Mouse (Mus musculus): Measurements from ENCODE around the gene Ptch2. TPM values are rescaled to one million over a fixed set of nuclear protein-coding genes. Genes with fewer than 3 reads are reported as not detected.

The Ptch2 gene
- polyA plus RNA-seq, 2 experiments = 0.55 to 0.61 TPM

DNA sequence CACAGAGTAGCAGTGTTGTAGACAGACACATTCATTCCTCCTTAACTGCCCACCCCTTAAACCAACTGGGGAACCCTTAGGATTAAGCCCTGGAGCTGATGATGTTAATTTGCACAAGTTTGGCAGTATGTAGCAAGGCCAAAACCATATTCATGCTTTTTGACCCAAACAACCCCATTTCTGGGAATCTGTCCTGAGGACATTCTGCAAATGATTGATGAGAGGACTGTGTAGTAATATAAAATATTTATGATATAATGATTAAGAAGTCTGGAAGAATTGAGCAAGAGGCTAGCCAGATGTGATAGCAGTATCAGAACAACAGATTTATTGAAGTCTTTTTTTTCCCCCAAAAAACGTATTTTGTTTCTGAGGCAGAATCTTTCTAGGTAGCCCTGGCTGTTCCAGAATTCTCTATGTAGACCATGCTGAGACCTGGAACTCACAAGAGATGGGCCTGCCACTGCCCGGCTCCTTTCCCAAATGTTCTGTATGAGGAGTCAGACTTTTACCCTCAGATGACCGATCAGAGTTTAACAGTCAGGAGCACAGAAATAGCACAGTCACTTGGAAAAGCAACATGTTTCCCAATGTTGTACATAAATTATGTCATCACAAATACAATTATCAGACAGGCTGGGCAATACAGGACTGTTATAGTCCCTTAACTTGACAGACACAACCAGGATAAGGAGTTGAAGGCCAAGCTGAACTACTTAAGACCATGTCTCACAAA, 1.1 kb upstream of the Ptch2 start:
- DNase-seq (ENCODE audit: low read depth in 3 of 3, low spot score in 3 of 3) (no peak), ATAC-seq (ENCODE audit: insufficient read depth) (no peak)
- Histone ChIP-seq H3K9ac (replicated peaks) (no peak overlapping the region), H3K36me3 (replicated peaks; ENCODE audit: control insufficient read depth, insufficient read depth, low read depth) (no peaks in the 10 kb centered on the region), H3K4me2 (ENCODE audit: low read depth) (no peak overlapping the region), H3K27me3 (ENCODE audit: control insufficient read depth, insufficient read depth, low read length) (peaks cover 24% of the 10 kb centered on the region), H3K9me3 (ENCODE audit: control insufficient read depth, low read length) (no peaks in the 10 kb centered on the region), H3K27ac (no peak overlapping the region), H3K4me3 (ENCODE audit: insufficient read depth in 1 of 2, low read depth in 2 of 2, low read length in 2 of 2) (no peak overlapping the region), H3K4me1 (replicated peaks; ENCODE audit: control insufficient read depth in 2 of 2, insufficient read depth in 2 of 2, low read length in 1 of 2) (peaks cover 11% of the 10 kb centered on the region in 2 experiments)
- 62% methylated on average over 3 of the region's 3 CpGs for WGBS (ENCODE audit: insufficient replicate concordance)
- TF ChIP-seq EP300 (IDR thresholded peaks at IDR 0.05; ENCODE audit: low read depth) (no peak), CTCF (IDR thresholded peaks at IDR 0.05; ENCODE audit: low read depth) (no peak)

GRCm38 (mm10) chr4:117096666-117097065, 791 bp downstream of the Ptch2 start:
- H3K36me3 ChIP-seq (replicated peaks; ENCODE audit: control insufficient read depth, insufficient read depth, low read depth) = no peaks in the 10 kb centered on the region
- TF ChIP-seq CTCF (IDR thresholded peaks at IDR 0.05; ENCODE audit: low read depth) (no peak), EP300 (IDR thresholded peaks at IDR 0.05; ENCODE audit: low read depth) (no peak)
- ATAC-seq (ENCODE audit: insufficient read depth) (no peak), DNase-seq (ENCODE audit: low read depth in 3 of 3, low spot score in 3 of 3) (no peak)
- H3K9me3 ChIP-seq (ENCODE audit: control insufficient read depth, low read length) = no peaks in the 10 kb centered on the region
- H3K4me2 ChIP-seq (ENCODE audit: low read depth) = no peak overlapping the region
- peaks cover 24% of the 10 kb centered on the region for H3K27me3 ChIP-seq (ENCODE audit: control insufficient read depth, insufficient read depth, low read length)
- H3K4me3 ChIP-seq (ENCODE audit: insufficient read depth in 1 of 2, low read depth in 2 of 2, low read length in 2 of 2) = no peak overlapping the region
- no peak overlapping the region for H3K9ac ChIP-seq (replicated peaks)
- H3K27ac ChIP-seq = no peak overlapping the region
- no peaks in the 10 kb centered on the region; a peak in 1 of 4 replicates for H3K4me1 ChIP-seq (replicated peaks; ENCODE audit: control insufficient read depth in 2 of 2, insufficient read depth in 2 of 2, low read length in 1 of 2)
- 34% methylated on average over 5 of the region's 5 CpGs for WGBS (ENCODE audit: insufficient replicate concordance)

GRCm38 (mm10) chr4:117097969-117098763, 2.3 kb downstream of the Ptch2 start:
- Histone ChIP-seq H3K4me2 (ENCODE audit: low read depth) (no peak overlapping the region), H3K4me1 (replicated peaks; ENCODE audit: control insufficient read depth in 2 of 2, insufficient read depth in 2 of 2, low read length in 1 of 2) (no peaks in the 10 kb centered on the region; a peak in 1 of 4 replicates), H3K27me3 (ENCODE audit: control insufficient read depth, insufficient read depth, low read length) (peaks cover 24% of the 10 kb centered on the region), H3K36me3 (replicated peaks; ENCODE audit: control insufficient read depth, insufficient read depth, low read depth) (no peaks in the 10 kb centered on the region), H3K27ac (no peak overlapping the region), H3K9me3 (ENCODE audit: control insufficient read depth, low read length) (no peaks in the 10 kb centered on the region), H3K4me3 (ENCODE audit: insufficient read depth in 1 of 2, low read depth in 2 of 2, low read length in 2 of 2) (no peak overlapping the region), H3K9ac (replicated peaks) (no peak overlapping the region)
- ATAC-seq (ENCODE audit: insufficient read depth) (no peak), DNase-seq (ENCODE audit: low read depth in 3 of 3, low spot score in 3 of 3) (no peak)
- WGBS (ENCODE audit: insufficient replicate concordance) = 58% methylated on average over 8 of the region's 8 CpGs
- TF ChIP-seq CTCF (IDR thresholded peaks at IDR 0.05; ENCODE audit: low read depth) (no peak), EP300 (IDR thresholded peaks at IDR 0.05; ENCODE audit: low read depth) (no peak)

DNA sequence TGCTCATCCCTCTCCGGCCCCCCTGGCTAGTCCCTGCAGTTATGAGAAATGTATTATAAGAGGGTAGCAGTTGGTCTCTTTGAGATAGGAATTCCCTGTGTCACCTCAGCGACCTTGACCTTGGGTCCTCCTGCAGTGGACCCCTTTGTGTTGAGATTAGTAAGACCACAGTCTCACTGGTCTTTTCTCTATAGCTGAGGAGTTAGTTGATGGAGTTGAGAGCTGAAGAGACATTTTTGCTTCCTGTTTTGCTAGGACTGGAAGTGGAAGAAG, 2.8 kb downstream of the Ptch2 start:
- no peaks in the 10 kb centered on the region for H3K36me3 ChIP-seq (replicated peaks; ENCODE audit: control insufficient read depth, insufficient read depth, low read depth)
- no peaks in the 10 kb centered on the region; a peak in 1 of 4 replicates for H3K4me1 ChIP-seq (replicated peaks; ENCODE audit: control insufficient read depth in 2 of 2, insufficient read depth in 2 of 2, low read length in 1 of 2)
- H3K4me2 ChIP-seq (ENCODE audit: low read depth) = no peak overlapping the region
- H3K27me3 ChIP-seq (ENCODE audit: control insufficient read depth, insufficient read depth, low read length) = peaks cover 24% of the 10 kb centered on the region
- H3K4me3 ChIP-seq (ENCODE audit: insufficient read depth in 1 of 2, low read depth in 2 of 2, low read length in 2 of 2) = no peak overlapping the region
- H3K9me3 ChIP-seq (ENCODE audit: control insufficient read depth, low read length) = no peaks in the 10 kb centered on the region
- WGBS (ENCODE audit: insufficient replicate concordance) = 52% methylated on average over 2 of the region's 2 CpGs
- no peak overlapping the region for H3K27ac ChIP-seq
- DNase-seq (ENCODE audit: low read depth in 3 of 3, low spot score in 3 of 3) (no peak), ATAC-seq (ENCODE audit: insufficient read depth) (no peak)
- TF ChIP-seq EP300 (IDR thresholded peaks at IDR 0.05; ENCODE audit: low read depth) (no peak), CTCF (IDR thresholded peaks at IDR 0.05; ENCODE audit: low read depth) (no peak)
- H3K9ac ChIP-seq (replicated peaks) = no peak overlapping the region

GRCm38 (mm10) chr4:117100036-117100435, 4.2 kb downstream of the Ptch2 start:
- Histone ChIP-seq H3K9ac (replicated peaks) (no peak overlapping the region), H3K4me2 (ENCODE audit: low read depth) (no peak overlapping the region), H3K27me3 (ENCODE audit: control insufficient read depth, insufficient read depth, low read length) (peaks cover 20% of the 10 kb centered on the region), H3K4me1 (replicated peaks; ENCODE audit: control insufficient read depth in 2 of 2, insufficient read depth in 2 of 2, low read length in 1 of 2) (no peaks in the 10 kb centered on the region; a peak in 1 of 4 replicates), H3K27ac (no peak overlapping the region), H3K4me3 (ENCODE audit: insufficient read depth in 1 of 2, low read depth in 2 of 2, low read length in 2 of 2) (no peak overlapping the region), H3K9me3 (ENCODE audit: control insufficient read depth, low read length) (no peaks in the 10 kb centered on the region), H3K36me3 (replicated peaks; ENCODE audit: control insufficient read depth, insufficient read depth, low read depth) (no peaks in the 10 kb centered on the region)
- ATAC-seq (ENCODE audit: insufficient read depth) (no peak), DNase-seq (ENCODE audit: low read depth in 3 of 3, low spot score in 3 of 3) (no peak)
- TF ChIP-seq CTCF (IDR thresholded peaks at IDR 0.05; ENCODE audit: low read depth) (no peak), EP300 (IDR thresholded peaks at IDR 0.05; ENCODE audit: low read depth) (no peak)
- WGBS (ENCODE audit: insufficient replicate concordance) = 64% methylated on average over 4 of the region's 4 CpGs

All from liver, embryonic 14.5 days (tissue).